Mouse (Mus musculus) telencephalon, adult 2 months (tissue): ENCODE measurements around the gene Fshb.

Experiments used
- DNase-seq: peaks from one replicate; pipeline ENCODE4 v3.0.0-alpha.2; 2011; ENCODE audit warnings: low read depth, low spot score

Gene Fshb

DNA sequence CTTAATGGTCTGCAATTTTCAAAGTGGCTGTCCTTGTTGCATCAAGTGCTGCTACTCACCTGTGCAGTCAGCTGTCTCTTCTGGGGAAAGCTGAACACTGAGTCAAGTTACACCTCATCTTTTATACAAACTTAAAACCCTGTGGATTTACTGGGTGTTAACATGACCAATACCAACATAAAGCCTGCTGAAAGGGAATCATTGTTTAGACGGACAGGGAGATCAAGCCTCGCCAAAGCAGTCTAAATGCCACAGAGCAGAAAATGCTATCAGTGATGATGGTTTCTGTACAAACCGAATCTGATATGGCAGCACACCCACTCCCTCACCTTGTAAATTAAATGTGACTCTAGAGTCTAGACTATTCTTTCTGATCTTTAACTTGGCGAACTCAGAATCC is at the start of gene Fshb:
Fshb (minus strand) TSS at position 101 of the 400 bp plus-strand sequence.
- DNase-seq: no peak

DNA sequence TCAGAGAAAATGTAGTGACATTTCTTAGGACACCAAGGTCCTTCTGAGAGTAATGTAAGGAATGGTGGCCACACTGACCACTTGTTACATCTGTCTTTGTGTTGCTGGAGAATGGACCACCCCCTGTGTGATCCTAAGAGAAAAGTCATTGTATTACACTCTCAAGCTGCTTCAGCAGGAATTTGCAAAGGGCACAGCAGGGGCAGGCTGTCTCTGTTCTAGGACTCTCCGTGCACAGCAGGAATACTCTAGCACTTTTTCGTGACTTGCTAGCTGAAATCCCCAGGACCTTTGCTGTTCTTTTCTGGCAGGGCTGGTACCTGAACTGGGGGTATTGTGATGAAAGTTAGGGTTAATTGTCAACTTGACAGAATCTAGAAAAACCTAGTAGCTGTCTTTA is 24.8 kb upstream of the Fshb start:
- no peak for DNase-seq

DNA sequence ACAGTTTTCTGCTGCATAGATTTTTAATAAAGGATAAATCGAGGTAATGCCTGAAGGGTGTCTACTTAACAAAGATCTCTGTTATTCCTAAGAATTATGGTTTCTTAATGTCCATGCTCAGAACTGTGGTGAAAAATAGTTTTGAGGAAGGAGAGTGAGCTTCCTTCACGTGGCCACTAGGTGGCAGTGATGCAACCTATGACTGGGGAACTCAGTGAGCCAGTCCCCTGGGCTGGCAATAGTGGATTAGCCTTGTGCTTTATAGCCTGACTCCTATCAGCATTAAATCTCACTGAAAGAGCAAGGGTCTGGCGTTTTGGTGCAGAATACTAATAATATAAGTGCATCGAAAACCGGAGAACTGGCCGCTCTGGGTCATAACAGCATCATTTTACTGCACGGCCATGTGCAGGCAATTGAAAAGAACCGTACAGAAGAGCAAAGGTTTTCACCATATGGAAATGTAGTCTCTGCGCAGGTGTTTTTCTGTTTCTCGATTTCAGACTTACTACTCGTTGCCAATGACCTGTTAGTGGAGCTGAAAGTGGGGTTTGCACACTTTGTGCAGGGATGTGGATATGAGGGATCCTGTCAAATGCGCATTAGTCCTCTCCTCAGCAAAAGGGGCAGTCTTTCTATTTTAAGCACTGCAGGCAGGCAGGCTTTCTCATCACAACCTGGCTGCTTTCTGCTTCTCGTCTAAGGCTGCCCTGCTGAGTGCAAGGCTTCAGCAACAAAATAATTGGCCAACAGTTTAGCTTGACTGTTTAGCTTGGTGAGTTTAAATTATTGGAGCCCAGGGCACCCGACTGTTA is 23.8 kb upstream of the Fshb start:
- DNase-seq: peak; percentile 11

DNA sequence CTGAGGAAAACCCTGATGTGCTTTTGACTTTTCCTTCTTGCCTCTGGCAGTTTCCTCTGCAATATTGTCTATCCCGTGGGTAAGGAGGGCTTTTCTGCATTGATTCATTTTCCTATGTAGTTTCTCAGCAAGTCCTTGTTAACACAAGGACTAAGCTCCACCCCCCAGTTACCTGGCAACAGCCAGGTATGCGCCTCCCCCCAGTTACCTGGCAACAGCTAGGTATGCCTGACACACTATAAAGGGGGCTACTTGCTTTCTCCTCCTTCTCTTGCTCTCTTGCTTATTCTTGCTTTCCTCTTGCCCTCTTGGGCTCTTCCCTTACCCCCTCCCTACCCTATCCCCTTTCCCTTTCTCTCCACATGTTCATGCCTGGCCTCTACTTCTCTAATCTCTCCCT is 3.8 kb upstream of the Fshb start:
- DNase-seq: no peak

DNA sequence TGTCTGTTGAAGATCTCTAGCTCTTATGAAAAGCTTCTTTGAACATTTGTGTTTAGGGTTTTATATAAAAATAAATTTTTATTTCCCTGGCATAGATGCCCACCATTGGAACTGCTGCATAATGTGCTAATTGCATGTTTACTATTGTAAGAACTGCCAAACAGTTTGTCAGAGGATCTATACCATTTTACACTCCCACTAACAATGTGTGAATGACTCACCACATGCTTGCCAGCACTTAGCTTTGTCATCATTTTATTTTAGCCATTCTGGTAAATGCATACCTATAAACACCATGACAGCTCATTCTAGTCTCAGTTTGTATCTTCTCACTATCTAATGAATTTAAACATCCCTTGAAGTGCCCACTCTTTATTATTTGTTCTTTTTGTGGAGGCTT is 13.5 kb downstream of the Fshb start:
- peak; percentile 50 for DNase-seq

DNA sequence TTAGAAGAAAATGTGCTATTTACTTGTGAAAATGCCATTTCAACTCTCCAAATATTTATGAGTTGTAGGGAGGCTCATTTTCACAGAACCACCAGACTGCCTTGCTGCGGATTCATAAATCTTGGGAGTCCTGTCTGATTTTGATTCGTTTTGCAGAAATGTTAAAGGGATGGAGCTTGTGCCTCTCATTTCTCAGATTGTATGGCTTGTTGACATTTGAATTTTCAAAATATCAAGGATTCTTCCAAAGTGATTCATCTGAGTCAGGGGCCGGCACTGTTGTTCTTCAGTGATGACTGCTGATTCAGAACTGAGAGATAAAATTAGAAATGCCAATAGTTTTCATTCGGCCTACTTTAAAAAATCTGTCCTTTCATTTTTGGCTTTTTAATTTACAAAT is 18.6 kb downstream of the Fshb start:
- no peak for DNase-seq

DNA sequence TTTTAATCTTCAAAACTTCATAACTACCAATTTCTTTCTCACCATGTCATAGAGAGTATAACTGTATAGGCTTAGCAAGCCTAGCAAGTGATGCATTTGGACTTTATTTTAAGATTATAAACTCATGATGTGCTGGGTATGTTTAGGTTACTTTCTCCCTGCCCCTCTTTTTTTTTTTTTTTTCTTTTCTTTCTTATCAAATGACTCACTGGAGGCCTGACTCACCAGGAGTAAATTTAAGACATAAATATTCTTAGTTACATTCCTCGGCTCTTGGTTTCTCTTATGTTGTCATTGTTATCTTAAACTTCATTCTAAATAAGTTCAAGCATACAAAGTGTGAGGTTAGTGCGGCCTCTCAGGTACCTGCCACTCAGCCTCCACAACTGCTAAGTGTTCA is 23.5 kb downstream of the Fshb start:
- DNase-seq: no peak

DNA sequence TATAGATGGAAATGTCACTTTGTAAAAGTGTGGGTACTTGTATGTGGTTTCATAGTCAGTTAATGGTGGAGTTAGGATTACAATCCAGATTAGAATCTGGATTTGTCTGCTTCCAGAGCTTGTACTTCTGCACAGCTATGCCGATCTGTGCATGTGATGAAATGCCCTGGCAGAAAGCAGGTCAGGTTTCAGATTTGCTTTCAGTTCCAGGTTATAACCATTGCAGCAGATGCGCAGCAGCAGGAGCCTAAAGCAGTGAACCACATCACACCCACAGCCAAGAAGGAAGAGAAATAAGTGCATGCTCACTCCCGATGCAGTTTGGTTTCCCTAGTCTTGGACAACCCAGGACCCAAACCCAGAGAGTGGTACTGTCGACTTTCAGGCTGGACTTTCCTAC is 34.8 kb downstream of the Fshb start:
- no peak for DNase-seq

DNA sequence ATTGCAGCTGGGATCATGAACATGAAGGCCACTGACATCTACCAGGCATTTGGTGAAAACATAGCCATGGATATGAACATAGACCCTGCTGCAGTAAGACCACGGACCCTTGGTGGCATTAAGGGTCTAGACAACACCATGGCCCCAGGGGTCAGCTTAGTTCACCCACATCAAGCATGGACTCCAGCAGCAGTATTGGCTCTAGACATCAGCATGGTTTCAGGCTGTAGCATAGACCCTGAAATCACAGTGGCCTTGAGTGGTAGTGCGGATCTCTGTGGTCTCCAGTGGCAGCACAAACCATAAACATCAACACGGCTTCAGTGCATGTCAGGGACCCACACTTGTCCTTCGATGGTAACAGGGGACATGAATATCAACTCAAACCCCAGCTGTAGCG is 36.7 kb downstream of the Fshb start:
- DNase-seq: no peak

DNA sequence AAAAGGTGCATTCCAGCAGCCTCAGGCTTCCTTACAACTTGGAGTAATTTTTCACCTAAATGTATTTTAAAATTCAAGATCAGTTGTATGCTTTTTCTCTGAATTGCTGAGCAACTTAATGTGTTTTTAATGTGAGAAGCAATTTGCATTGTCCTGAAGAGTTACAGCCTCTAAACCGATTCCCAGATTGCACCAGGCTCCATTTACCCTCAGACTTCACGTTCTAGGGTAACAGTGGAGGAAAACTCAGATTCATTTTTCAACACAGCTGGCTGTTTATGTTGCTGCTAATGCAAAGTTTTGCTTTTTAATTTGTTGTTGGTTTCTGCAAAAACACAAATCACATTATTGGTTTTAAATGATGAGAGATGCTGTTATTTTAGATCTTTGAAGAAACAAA is 40.1 kb downstream of the Fshb start:
- no peak for DNase-seq

DNA sequence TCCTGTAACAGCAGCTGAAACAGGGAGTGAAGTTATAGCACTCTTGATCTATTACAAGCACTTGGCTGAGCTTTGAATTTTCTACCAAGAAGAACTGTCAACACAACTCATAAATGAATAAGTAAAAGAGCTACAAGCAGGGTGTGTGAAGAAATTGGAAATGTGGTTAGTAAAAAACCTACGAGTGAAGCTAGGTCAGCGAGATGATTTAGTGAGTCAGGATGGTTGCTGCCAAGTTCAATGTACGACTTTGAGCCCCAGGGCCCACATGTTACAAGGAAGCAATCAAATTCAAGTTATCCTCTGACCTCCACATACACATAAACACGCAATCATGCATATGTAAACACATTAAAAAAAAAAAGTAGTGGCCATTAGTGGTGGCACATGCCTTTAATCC is 46.3 kb downstream of the Fshb start:
- DNase-seq: no peak

DNA sequence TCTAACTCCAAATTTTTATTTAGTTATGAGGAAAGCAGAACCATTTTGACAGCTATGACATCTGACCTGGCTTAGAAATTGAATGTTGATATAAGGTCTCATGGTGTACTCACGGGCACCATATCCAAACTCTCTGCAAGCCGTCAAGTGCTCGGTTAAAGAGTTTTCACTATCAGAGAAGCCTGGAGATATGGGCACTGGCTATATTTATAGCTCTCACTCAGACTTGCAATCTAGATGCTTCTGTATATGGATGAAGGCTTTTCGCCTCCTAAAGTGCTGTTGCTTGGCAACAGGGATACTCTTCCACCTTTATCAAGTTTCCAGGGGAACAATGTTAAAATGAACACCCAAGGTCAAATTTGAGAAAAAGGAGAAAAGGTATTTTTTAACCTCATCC is 47.1 kb downstream of the Fshb start:
- DNase-seq: no peak

DNA sequence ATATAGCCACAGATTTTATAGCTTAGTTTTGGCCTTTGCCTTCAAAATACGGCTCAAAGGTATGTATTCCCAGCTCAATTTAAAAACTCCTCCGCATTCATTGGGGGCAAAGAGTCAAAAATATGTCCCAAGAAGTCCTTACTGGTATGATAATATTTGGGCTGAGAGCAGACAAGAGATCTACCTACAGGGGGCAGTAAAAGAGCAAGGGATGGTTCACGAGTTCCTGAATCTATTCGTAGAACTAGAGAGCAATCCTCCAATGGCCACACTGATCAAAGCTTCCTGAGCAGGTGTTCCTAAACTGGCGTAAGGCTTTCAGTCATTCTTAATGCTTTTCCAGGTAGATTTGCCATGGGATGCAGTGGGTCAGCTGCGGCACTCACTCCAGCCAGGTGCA is 49.3 kb downstream of the Fshb start:
- no peak for DNase-seq

DNA sequence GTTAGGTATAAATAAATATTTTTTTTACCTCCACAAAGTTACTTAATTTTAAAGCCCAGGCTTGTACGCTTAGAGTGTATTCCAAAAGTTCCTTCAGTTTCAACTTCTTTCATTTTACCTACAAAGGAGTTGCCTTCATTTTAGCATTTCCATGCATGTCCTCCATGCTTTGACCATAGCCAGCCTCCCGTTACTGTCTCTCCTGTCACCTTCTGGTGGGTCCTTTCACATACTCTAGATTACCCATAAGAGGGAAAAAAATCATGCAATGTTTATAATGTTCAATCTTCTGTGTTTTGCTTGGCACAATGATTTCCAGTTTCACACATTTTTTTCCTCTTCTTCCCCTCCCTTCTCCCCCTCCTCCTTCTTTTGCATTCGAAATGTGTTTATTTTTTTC is 53.1 kb downstream of the Fshb start:
- DNase-seq: no peak
